Mouse (Mus musculus) liver, embryonic 14.5 days (tissue): ENCODE measurements around the gene Rapgefl1.

Experiments
- CTCF ChIP-seq: IDR thresholded peaks from 2 replicates; pipeline ENCODE4 v1.5.1; 2016; ENCODE audit warnings: antibody characterized with exemption, low read depth, control low read depth
- EP300 ChIP-seq: IDR thresholded peaks from 2 replicates; pipeline ENCODE4 v1.6.1; 2016; ENCODE audit warnings: antibody characterized with exemption, low read depth

GRCm38 (mm10) chr11:98816706-98817239 is 19.8 kb upstream of the Rapgefl1 start:
- TF ChIP-seq CTCF (no peak), EP300 (no peak)
